Mouse (Mus musculus) embryonic fibroblast, embryonic 13.5 days (primary cell): ENCODE measurements around the gene Pdzd9.

Experiments
- CTCF ChIP-seq: IDR thresholded peaks from 2 replicates; pipeline ENCODE4 v1.5.1; 2011; ENCODE audit warnings: mild to moderate bottlenecking, control low read depth, low read length, moderate library complexity, borderline replicate concordance; ENCODE audit not compliant: insufficient read depth
- POLR2A ChIP-seq: IDR thresholded peaks from 2 replicates; pipeline ENCODE4 v1.6.1; 2011; ENCODE audit warnings: low read depth, mild to moderate bottlenecking, control low read depth, low read length, moderate library complexity

GRCm38 (mm10) chr7:120635821-120636220 is 34.3 kb downstream of the Pdzd9 start:
- TF ChIP-seq CTCF (no peak), POLR2A (no peak)
